Mouse (Mus musculus): Measurements from ENCODE around the gene Tmem236. TPM values are rescaled to one million over a fixed set of nuclear protein-coding genes. Genes with fewer than 3 reads are reported as not detected.

Tmem236 gene
- total RNA-seq, 2 experiments from 2014 or later, result 0.12 to 0.18 TPM

GRCm38 (mm10) chr2:14251938-14252337 is 77.6 kb downstream of the Tmem236 start:
- DNase-seq, result no peak

- DNase-seq, result no peak
Observed at GRCm38 (mm10) chr2:14258345-14258850, 84.1 kb downstream of the Tmem236 start.

GRCm38 (mm10) chr2:14262090-14262489 is 87.8 kb downstream of the Tmem236 start:
- no peak for DNase-seq

GRCm38 (mm10) chr2:14269160-14269559 is 94.8 kb downstream of the Tmem236 start:
- no peak for DNase-seq

Small RNAs within 50 kb of the gene (microRNA-seq; reads per million reads assigned to microRNA genes)
- 25.4 reads per million, percentile 29 among the genes with 10 or more reads in this experiment for gene Mir511

Other genes starting within 250 kb of the Tmem236 start
- gene Hacd1, start 118.4 kb upstream of the Tmem236 start, total RNA-seq (2021), result 10 to 100 TPM; 55.1 to 62.3 TPM
- 10 to 100 TPM; 41.6 to 44.3 TPM for gene Stam, start 100.4 kb upstream of the Tmem236 start, total RNA-seq (2021)
- gene Mrc1, start 54.9 kb downstream of the Tmem236 start, total RNA-seq (2021), result 10 to 100 TPM; 24.8 to 31.3 TPM
- under 1 TPM in 1 of 2 experiments, not detected in 1; 0.15 TPM for gene Slc39a12, start 213.8 kb downstream of the Tmem236 start, total RNA-seq (2021)